Mouse (Mus musculus) heart, postnatal 36 days (tissue): Measurements from ENCODE around the gene Fam120b. TPM values are rescaled to one million over a fixed set of nuclear protein-coding genes. Genes with fewer than 3 reads are reported as not detected.
"Not testable (repeated sequence)": the region's sequence is repeated elsewhere in the genome, so short reads cannot be mapped to it uniquely, and the experiment has no call there.

Experiments used
- DNase-seq, 2 experiments: peaks; one replicate each; pipeline ENCODE4 v3.0.0; 2021 to 2022
- intact Hi-C: fragments of 180-260 bp; cut with DNase I; formaldehyde crosslinking; loops from one replicate; pipeline ENCODE4 v1.15.1; 2025
- total RNA-seq, 2 experiments: library from RNA; stranded (reverse); gene quantifications; 2 replicates each; pipeline ENCODE4 v1.2.3; 2021

Fam120b gene
- total RNA-seq, 2 experiments from 2014 or later = 11.4 to 11.9 TPM

- intact Hi-C loops = no loop called here
- no peak for DNase-seq
These were observed 29.9 kb downstream of the Fam120b start for GRCm38 (mm10) chr17:15425931-15426330.

GRCm38 (mm10) chr17:15429451-15429850 lies 33.4 kb downstream of the Fam120b start:
- intact Hi-C loops = no loop called here
- DNase-seq = no peak

- no peak for DNase-seq
- intact Hi-C loops = no loop called here
These were observed 33.9 kb downstream of the Fam120b start for GRCm38 (mm10) chr17:15429937-15430336.

- intact Hi-C loops = no loop called here
- no peak for DNase-seq
These were observed 35.1 kb downstream of the Fam120b start for GRCm38 (mm10) chr17:15431021-15431514.

- DNase-seq = no peak
- intact Hi-C loops = no loop called here
These were observed 35.5 kb downstream of the Fam120b start for GRCm38 (mm10) chr17:15431551-15431950.

- intact Hi-C loops = no loop called here
These were observed 36.0 kb downstream of the Fam120b start for GRCm38 (mm10) chr17:15432036-15432435.

GRCm38 (mm10) chr17:15434748-15435147 lies 38.7 kb downstream of the Fam120b start:
- no peak for DNase-seq
- intact Hi-C loops = no loop called here

More at GRCm38 (mm10) chr17:15432036-15432435, 36.0 kb downstream of the Fam120b start:
- no peak for DNase-seq

GRCm38 (mm10) chr17:15440067-15440462 lies 44.1 kb downstream of the Fam120b start:
- no peak for DNase-seq
- intact Hi-C loops = no loop called here

- intact Hi-C loops = no loop called here
- DNase-seq = no peak
These were observed 44.6 kb downstream of the Fam120b start for GRCm38 (mm10) chr17:15440463-15441121.

GRCm38 (mm10) chr17:15445421-15445820 lies 49.4 kb downstream of the Fam120b start:
- intact Hi-C loops = no loop called here

GRCm38 (mm10) chr17:15447831-15448230 lies 51.8 kb downstream of the Fam120b start:
- DNase-seq = no peak
- intact Hi-C loops = no loop called here

More at GRCm38 (mm10) chr17:15445421-15445820, 49.4 kb downstream of the Fam120b start:
- DNase-seq = no peak

- intact Hi-C loops, DNase-seq: not testable (repeated sequence)
These were observed 53.1 kb downstream of the Fam120b start for GRCm38 (mm10) chr17:15449144-15449543.

GRCm38 (mm10) chr17:15449606-15450005 lies 53.6 kb downstream of the Fam120b start:
- no peak for DNase-seq

GRCm38 (mm10) chr17:15455203-15455602 lies 59.2 kb downstream of the Fam120b start:
- intact Hi-C loops = no loop called here
- DNase-seq = no peak

More at GRCm38 (mm10) chr17:15449606-15450005, 53.6 kb downstream of the Fam120b start:
- intact Hi-C loops = no loop called here

GRCm38 (mm10) chr17:15456595-15456994 lies 60.6 kb downstream of the Fam120b start:
- DNase-seq = no peak
- intact Hi-C loops = no loop called here

- DNase-seq = no peak
- intact Hi-C loops = no loop called here
These were observed 63.8 kb downstream of the Fam120b start for GRCm38 (mm10) chr17:15459761-15460160.

- intact Hi-C loops = no loop called here
These were observed 66.0 kb downstream of the Fam120b start for GRCm38 (mm10) chr17:15461921-15462495.

GRCm38 (mm10) chr17:15467669-15468068 lies 71.7 kb downstream of the Fam120b start:
- intact Hi-C loops = loop anchor here (1.0 to 5.0 kb wide), 3 partner anchors 49 to 402 kb away; partner anchors contain the start of gene Dll1
- DNase-seq = peak; percentile 63 to 79

More at GRCm38 (mm10) chr17:15461921-15462495, 66.0 kb downstream of the Fam120b start:
- peak; percentile 19 to 60 for DNase-seq

- DNase-seq = no peak
- intact Hi-C loops = no loop called here
These were observed 76.7 kb downstream of the Fam120b start for GRCm38 (mm10) chr17:15472671-15473070.
